Mouse (Mus musculus) brown adipose tissue, adult 24 weeks (tissue): ENCODE measurements at regions not wholly inside any gene's neighbourhood (a gene's known extent, or its start where the extent isn't known, plus 50 kb on each side); places are given as distances from the start of the nearest gene placed in this dataset.
"Not testable (repeated sequence)": the region's sequence is repeated elsewhere in the genome, so short reads cannot be mapped to it uniquely, and the experiment has no call there.

ENCODE experiments used
- H3K27ac ChIP-seq: fragments of 200-500 bp; replicated peaks from 2 replicates; pipeline ENCODE4 v1.5.1; 2012; ENCODE audit warnings: low read depth, mild to moderate bottlenecking, low read length
- H3K4me1 ChIP-seq: fragments of 200-500 bp; 2 replicates; pipeline ENCODE4 v1.6.1; 2012; ENCODE audit warnings: low read length, mixed read lengths; ENCODE audit not compliant: control insufficient read depth, insufficient read depth, insufficient read length
- H3K4me3 ChIP-seq: fragments of 200-500 bp; 2 replicates; pipeline ENCODE4 v1.5.1; 2012; ENCODE audit warnings: low read depth, mild to moderate bottlenecking, low read length, moderate library complexity; ENCODE audit not compliant: insufficient read depth

- H3K27ac ChIP-seq: no peak overlapping the region
- H3K4me3 ChIP-seq: no peak overlapping the region
- H3K4me1 ChIP-seq: no peaks in the 10 kb centered on the region
These were observed 52.3 kb upstream of the Gpd2 start for GRCm38 (mm10) chr2:57185151-57185550.

GRCm38 (mm10) chr2:57183108-57183507, 54.3 kb upstream of the Gpd2 start:
- H3K27ac ChIP-seq, H3K4me1 ChIP-seq, H3K4me3 ChIP-seq: not testable (repeated sequence)

- H3K4me1 ChIP-seq: no peaks in the 10 kb centered on the region
- peak overlapping the region; percentile 90 for H3K4me3 ChIP-seq
- H3K27ac ChIP-seq: peak overlapping the region; percentile 74
These were observed 55.5 kb upstream of the Gpd2 start for GRCm38 (mm10) chr2:57181692-57182541.

GRCm38 (mm10) chr2:57181350-57181691, 56.1 kb upstream of the Gpd2 start:
- Histone ChIP-seq H3K27ac (no peak overlapping the region), H3K4me1 (no peaks in the 10 kb centered on the region), H3K4me3 (peak overlapping the region; percentile 90)

- H3K4me1 ChIP-seq: no peaks in the 10 kb centered on the region
- H3K27ac ChIP-seq: no peak overlapping the region
- H3K4me3 ChIP-seq: no peak overlapping the region
These were observed 54.3 kb upstream of the Nr4a2 start for GRCm38 (mm10) chr2:57178056-57178455.

GRCm38 (mm10) chr2:57176547-57176946, 52.7 kb upstream of the Nr4a2 start:
- Histone ChIP-seq H3K4me1 (no peaks in the 10 kb centered on the region), H3K4me3 (no peak overlapping the region), H3K27ac (no peak overlapping the region)

- H3K4me3 ChIP-seq: no peak overlapping the region
- H3K4me1 ChIP-seq: no peaks in the 10 kb centered on the region
- no peak overlapping the region for H3K27ac ChIP-seq
These were observed 51.4 kb upstream of the Nr4a2 start for GRCm38 (mm10) chr2:57175219-57175618.
